Mouse (Mus musculus): ENCODE data around the gene Tent4b.

The Tent4b gene

DNA sequence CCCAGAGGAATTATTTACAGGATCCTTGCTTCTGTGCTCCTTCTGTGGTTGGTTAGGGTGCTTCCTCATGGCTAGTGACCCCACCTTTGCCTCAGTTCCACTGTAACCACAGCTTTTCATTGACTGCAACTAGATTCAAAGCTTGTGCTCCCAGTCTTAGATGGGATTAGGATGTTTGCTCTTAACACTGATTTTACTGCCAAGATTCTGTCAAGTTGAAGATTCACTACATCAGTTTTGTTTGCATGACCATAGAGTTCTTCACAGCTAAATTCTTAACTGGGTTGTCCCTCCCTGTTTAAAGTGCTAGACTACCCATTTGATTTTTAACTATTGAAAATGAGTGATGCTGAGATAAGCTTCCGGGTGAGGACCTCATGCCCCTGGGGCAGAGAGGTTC is 29.3 kb downstream of the Tent4b start:
- no peak for DNase-seq (ENCODE audit: low read depth, low spot score)

DNA sequence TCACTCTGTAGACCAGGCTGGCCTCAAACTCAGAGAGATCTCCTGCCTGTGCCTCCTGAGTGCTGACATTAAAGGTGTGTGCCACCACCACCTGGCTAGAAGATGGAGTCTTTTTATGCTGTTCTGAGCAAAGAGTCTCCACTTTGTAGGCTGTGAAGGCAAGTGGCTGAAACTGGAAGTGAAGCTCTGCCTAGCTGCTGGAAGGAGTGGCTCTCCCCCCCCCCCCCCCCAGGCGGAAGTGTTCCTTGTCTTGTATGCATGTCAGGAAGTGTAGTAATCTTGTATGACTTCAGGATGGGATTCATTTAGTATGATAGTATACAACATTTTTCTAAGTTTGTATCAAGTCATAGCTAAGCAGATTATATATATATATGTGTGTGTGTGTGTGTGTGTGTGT is 29.8 kb downstream of the Tent4b start:
- no peak for DNase-seq (ENCODE audit: low read depth, low spot score)

DNA sequence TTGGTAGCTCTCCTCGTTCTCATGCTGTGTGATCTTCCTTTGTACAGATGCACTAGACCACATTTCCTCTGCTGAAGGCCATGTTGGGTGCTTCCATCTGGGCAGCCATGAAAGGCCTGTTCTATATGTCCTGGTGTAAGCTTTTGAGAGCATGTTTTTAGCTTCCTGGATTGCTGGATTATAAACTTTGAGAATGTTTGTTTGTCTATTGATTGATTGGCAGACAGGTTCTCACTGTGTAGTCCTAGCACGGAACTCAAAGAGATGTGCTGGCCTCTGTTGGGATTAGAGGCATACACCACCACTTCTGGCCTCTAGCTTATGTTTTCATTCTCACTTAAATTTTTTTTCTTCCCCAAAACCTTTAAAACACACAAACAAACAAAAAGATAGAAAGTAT is 37.7 kb downstream of the Tent4b start:
- no peak for DNase-seq (ENCODE audit: low read depth, low spot score)

DNA sequence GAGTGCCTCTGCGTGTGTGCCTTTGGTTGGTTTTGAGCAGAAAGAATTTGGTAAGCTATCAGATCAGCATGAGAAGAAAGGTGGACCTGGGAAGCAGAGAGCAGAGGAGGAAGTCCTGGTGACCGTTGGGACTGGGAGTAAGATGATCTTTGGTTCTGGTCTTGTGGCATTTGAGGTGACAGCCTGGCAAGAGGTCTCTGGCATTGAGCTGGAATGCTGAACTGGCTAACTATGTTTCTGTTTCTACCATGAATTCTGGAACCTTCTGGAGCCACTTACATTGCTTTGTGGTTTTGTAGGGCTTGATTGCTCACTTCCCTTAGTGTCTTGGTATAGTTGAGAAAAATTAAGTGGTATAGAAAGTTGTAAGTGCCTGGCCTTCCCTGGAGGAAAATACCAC is 38.6 kb downstream of the Tent4b start:
- DNase-seq (ENCODE audit: low read depth, low spot score), result peak; percentile 36

GRCm38 (mm10) chr8:88239277-88239676 is 40.3 kb downstream of the Tent4b start:
- no peak for DNase-seq (ENCODE audit: low read depth, low spot score)

DNA sequence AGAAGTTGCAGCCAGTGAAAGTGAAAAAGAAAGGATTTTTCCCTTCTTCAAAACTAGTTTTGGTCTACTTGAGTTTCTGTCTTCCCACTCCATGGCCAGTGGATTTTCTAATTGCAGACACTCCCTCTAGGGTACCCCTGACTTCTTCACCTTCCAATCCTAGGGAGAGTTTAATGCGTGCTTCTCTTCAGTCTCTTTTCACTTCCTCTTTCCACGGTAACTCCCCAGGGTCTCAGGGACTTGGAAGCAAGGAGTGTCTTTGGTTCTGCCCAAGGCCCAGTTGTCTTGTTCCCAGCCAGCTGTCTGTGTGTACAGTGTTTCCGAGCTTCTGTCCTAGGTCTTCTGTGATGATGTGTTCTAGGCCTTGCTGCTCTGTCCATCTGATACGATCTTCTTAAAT is 42.9 kb downstream of the Tent4b start:
- DNase-seq (ENCODE audit: low read depth, low spot score), result no peak

- DNase-seq (ENCODE audit: low read depth, low spot score), result peak; percentile 38
Measured at GRCm38 (mm10) chr8:88244298-88244697, 45.3 kb downstream of the Tent4b start.

- DNase-seq (ENCODE audit: low read depth, low spot score), result no peak
Measured at GRCm38 (mm10) chr8:88252791-88253190, 53.8 kb downstream of the Tent4b start.

GRCm38 (mm10) chr8:88254957-88255356 is 55.9 kb downstream of the Tent4b start:
- no peak for DNase-seq (ENCODE audit: low read depth, low spot score)

GRCm38 (mm10) chr8:88258024-88258423 is 59.0 kb downstream of the Tent4b start:
- no peak for DNase-seq (ENCODE audit: low read depth, low spot score)

GRCm38 (mm10) chr8:88258544-88258943 is 59.5 kb downstream of the Tent4b start:
- no peak for DNase-seq (ENCODE audit: low read depth, low spot score)

DNA sequence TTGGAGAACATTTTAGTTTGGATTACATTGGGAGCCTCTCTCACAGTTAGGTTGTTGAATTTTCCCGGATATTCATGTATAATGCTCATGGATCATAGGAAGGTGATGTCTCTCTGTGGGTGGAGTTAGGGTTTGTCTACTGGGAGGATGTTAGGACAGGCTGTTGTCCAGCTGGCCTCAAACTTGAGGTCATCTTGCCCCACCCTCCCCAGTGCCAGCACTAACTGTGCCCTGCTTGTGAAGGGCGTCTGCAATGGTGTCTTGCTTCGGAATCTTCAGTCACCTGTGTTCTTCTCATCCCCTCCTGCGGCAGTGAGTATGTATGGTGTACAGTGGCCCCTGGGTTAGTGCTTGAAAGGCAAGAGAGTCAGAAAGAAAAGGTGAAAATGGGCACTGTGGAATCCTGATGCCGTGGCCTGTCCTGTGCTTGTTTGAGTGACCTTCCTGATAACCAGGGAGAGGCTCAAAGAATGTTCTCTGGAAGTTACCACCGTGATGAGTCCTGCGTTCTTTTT is 61.5 kb downstream of the Tent4b start:
- DNase-seq (ENCODE audit: low read depth, low spot score), result no peak

DNA sequence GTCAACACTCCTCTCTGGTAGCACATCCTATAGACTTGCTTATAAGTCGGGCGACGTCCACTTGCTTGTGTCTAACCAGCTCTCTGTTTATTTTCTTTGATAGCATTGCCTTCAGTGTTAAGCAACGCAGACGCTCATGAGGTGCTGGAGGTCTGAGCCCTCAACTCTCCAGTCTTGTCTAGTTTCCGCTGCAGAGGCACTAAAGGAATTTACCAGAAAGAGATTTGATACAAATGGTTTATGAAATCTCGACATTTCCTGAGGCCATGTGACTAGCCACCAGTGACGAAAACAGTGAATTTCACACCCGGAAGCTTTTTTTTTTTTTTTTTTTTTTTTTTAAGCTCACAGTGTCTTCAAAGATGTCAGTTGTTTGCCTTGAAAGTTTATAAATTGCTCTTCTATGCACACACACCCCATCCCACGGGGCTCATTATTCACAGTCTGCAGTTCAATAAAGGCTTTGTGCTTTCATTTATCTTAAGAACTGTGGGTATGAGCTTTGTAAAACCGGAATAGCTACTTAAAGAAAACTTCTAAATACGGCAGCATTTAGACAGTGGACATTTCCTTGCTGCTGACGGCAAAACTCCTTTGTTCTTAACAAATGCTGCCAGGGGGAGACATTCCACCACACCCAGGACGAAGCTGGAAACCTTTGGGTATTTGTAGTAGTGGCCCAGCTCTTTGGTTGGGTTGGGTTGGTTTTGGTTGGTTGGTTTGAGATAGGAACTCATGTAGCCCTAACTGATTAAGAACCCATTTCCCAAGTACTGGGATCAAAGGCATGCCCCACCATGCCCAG is 64.0 kb downstream of the Tent4b start:
- no peak for DNase-seq (ENCODE audit: low read depth, low spot score)

DNA sequence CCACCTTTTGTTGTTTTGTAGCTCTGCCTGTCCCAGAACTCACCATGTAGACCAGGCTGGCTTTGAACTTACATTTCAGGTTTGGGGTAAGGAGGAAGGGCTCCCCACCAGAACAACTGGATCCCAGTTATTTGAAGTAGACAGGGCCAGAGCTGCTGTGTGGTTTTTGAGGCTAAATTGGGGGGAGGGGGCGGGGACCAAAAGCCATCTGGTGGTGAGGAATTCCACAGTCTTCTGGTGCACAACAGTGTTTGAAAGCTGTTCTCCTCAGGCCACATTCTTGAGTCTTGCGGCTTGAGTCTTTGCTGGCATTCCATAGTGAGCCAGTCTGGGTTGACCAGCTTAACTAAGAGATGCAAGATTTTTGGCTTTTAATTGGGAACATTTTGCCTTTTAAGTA is 66.5 kb downstream of the Tent4b start:
- no peak for DNase-seq (ENCODE audit: low read depth, low spot score)

DNA sequence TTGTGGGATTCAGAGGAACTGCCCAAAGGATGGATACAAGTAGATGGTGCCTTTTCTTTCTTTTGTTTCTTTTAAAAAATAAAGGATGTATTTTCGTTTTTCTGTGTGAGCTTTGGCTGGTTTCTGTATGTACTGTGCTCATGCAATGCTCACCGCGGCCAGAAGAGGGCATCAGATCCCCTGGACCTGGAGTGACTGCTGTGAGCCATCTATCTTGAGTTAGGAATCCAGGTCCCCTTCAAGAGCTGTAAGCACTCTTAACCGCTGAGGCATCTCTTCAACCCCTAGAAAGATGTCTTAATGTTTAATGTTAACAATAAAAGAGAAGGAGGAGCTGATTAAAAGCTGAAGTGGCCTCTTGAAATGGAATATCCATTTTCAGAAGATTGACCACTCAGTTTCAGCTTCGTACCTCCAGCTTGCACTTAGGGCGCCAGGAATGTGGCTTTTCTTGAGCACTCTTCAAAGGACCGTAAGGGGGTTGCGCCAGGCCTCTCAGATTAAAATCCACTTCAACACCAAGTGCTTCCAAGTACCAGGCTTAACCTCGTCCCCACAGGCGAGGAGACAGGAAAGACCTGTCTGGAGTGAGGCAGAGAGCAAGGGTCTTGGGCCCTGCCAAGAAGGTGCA is 67.3 kb downstream of the Tent4b start:
- no peak for DNase-seq (ENCODE audit: low read depth, low spot score)

DNA sequence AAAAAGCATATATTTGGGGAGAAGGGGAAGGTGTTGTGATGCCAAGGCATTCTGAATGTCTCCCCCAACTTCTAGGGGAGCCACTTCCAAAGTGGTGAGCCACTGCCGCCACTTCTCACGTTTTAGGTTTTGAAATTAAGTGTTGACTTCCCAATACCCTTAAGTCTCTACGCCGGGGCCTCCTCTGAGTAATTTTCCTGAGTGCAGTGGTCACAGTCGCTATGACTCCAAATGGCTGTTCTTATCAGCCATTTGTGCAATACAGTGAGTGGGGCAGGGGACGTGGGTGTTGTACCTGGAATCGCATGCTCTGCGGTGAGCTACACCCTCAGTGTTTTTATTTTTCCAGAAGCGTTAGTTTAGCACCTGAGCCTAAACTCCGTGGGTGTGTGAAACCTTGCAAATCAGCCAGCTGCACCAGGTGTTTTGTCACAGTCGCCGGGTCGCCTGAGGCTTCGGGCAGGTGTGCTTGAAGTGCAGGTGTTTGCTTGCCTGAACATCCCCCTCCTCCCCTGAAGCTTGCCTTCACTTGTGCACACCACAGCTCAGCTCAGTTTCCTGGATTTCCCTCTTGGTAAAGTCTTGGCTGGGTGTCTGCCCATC is 67.9 kb downstream of the Tent4b start:
- DNase-seq (ENCODE audit: low read depth, low spot score), result no peak

DNA sequence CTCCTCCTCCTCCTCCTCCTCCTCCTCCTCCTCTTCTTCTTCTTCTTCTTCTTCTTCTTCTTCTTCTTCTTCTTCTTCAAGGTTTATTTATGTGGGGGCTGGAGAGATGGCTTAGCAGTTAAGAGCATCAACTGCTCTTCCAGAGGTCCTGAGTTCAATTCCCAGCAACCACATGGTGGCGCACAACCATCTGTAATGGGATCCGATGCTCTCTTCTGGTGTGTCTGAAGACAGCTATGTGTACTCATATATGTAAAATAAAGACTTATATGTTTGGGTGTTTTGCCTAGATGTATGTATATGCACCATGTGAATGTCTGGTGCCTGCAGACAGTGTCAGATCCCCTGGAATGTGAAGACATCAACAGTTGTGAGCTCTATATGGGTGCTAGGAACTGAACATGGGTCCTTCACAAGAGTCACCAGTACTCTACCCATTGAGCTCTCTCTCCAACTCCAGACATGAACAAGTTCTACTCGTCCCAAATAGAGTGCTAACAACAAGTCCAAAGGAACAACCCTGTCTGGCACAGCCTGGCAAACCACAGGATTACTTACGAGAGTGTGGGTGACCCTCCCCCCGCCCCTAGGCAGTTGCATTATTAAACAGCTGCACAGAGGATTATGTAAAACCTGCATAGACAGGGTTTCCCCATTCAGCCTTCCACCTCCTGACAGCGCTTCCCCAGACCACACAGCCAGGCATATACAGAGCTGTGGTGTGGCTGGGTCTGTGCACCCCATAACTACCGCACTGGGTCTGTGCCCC is 70.3 kb downstream of the Tent4b start:
- DNase-seq (ENCODE audit: low read depth, low spot score), result no peak

- DNase-seq (ENCODE audit: low read depth, low spot score), result no peak
Measured at GRCm38 (mm10) chr8:88270086-88270485, 71.1 kb downstream of the Tent4b start.

DNA sequence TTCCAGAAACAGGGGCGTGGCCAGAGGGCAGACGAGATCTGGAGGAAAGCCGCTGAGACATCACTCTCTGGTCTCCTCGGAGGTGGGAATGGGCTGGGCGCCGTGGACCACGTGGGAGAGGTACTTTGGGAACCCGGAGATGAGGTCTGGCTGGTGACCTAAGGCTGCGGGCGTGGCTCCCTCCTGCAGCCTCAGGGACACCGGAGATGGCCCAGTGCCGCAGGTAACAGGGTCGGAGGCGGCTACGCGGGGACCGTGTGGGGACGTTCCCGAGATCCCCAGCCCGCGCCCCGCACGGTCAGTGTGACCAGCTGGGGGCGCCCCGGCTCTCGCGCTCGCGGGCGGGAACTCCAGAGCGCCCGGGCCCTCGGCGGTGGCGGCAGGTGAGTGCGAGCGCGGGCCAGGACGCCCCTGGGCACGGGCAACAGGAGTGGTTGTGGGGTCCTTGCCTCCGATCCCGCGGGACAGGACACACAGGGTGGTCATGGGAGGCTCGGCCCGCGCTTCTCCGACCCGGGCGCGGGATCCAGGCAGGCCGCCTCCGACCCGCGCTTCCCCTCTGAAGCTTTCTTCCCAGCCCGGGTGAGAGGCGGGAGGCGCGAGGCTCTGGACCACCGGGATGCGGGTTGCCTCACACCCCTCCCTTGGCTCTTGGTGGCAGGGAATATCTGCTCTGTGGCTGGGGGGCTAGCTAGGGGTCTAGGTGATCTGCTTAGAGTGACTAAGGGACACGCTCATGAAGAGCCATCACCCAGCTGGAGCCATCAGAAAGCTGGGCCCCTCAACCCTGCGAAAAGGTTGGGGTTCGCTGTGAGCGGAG is 73.4 kb downstream of the Tent4b start, which contains the start of gene Adcy7:
TSS of gene Adcy7 (plus strand) at position 173 of the 820 bp plus-strand sequence.
- DNase-seq (ENCODE audit: low read depth, low spot score), result no peak

- no peak for DNase-seq (ENCODE audit: low read depth, low spot score)
Measured at GRCm38 (mm10) chr8:88273051-88273430, 74.0 kb downstream of the Tent4b start.

DNA sequence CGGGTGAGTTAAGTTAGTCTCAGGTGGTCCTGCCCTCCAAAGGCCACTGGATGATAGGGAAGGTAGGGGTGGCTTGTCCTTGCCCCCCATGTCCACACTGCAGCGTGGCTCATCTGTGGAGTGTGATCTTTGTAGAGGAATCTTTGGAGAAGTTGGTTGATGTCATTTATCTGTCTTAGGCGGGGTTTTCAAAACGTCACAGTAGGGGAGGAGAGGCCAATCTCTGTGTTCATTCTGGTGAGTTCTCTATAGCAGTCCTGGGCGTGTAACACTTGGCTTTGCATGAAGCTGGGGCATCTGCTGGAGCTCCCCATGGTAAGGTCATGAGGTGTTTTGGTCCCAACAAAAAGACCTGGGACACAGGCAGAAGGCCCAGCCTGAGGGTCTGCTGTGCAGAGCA is 75.1 kb downstream of the Tent4b start:
- no peak for DNase-seq (ENCODE audit: low read depth, low spot score)

Data from skeletal muscle tissue, adult 2 months (tissue).